In the genomic region with DNA sequence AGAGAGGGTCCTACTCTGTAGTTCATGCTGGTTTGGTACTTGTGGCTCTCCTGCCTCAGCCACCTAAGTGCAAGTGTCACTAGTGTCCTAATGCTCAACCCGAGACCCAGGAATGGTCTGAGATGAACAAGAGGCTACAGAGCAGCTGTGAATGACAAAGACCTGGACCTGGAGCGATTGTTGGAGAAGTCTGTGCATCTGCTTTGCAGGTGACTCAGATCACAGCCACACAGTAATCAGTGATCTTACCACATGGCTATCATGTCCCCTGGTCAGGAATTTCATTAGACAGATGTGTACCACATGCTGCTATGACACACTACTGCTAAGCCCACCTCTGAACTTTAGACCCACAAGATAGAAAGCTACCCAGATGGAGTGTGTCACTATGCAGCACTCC, we compare ENCODE assay signal across 19 mouse cellular contexts. TPM values are rescaled to one million over a fixed set of nuclear protein-coding genes. Genes with fewer than 3 reads are reported as not detected.
"Had no signal": no experiment of that assay in that cellular context is flagged by ENCODE, and none has a peak within 500 bp of the region (broad histone marks: within the 10 kb centered on the region; RNA-seq: fewer than 3 reads in every experiment).

No protein-coding gene starts in this region.

- ATAC-seq: liver, postnatal 0 days; midbrain, embryonic 13.5 days; midbrain, embryonic 15.5 days had no signal

- H3K4me2 ChIP-seq: liver, embryonic 15.5 days; lung, embryonic 14.5 days; midbrain, embryonic 11.5 days; midbrain, embryonic 13.5 days; midbrain, embryonic 15.5 days; neural tube, embryonic 13.5 days; neural tube, embryonic 15.5 days; stomach, embryonic 15.5 days had no signal

- H3K27me3 ChIP-seq: liver, embryonic 15.5 days; megakaryocyte, embryonic 14.5 days; midbrain, embryonic 13.5 days; midbrain, embryonic 15.5 days; neural tube, embryonic 13.5 days; neural tube, embryonic 15.5 days; stomach, embryonic 15.5 days had no signal

- DNase-seq: liver, postnatal 0 days; lung, embryonic 14.5 days; lung, postnatal 14 days; lung, postnatal 36 days; right cerebral cortex, postnatal 14 days; thymus, adult 2 months; thymus, postnatal 25 days; thymus, postnatal 4 days had no signal

- H3K4me3 ChIP-seq: liver, embryonic 15.5 days; megakaryocyte, embryonic 14.5 days; midbrain, embryonic 13.5 days; midbrain, embryonic 15.5 days; neural tube, embryonic 13.5 days; neural tube, embryonic 15.5 days; stomach, embryonic 15.5 days had no signal

- H3K36me3 ChIP-seq: midbrain, embryonic 15.5 days had no signal

- H3K9ac ChIP-seq: liver, embryonic 15.5 days; liver, postnatal 0 days; lung, embryonic 14.5 days; midbrain, embryonic 13.5 days; midbrain, embryonic 15.5 days; neural tube, embryonic 13.5 days; neural tube, embryonic 15.5 days; stomach, embryonic 15.5 days had no signal

- H3K9me3 ChIP-seq: liver, embryonic 15.5 days; megakaryocyte, embryonic 14.5 days; midbrain, embryonic 13.5 days; midbrain, embryonic 15.5 days; neural tube, embryonic 13.5 days; neural tube, embryonic 15.5 days; stomach, embryonic 15.5 days had no signal

- H3K27ac ChIP-seq: liver, embryonic 15.5 days; macrophage; midbrain, embryonic 13.5 days; midbrain, embryonic 15.5 days; neural tube, embryonic 13.5 days; neural tube, embryonic 15.5 days; stomach, embryonic 15.5 days; stomach, postnatal 0 days had no signal

- H3K4me1 ChIP-seq: midbrain, embryonic 15.5 days had no signal

RNA-seq across cellular contexts. Expression of a gene that starts 34.6 kb away (rescaled TPM):
- total RNA-seq: monocyte, adult 5-6 weeks had no signal
